In the genomic region with DNA sequence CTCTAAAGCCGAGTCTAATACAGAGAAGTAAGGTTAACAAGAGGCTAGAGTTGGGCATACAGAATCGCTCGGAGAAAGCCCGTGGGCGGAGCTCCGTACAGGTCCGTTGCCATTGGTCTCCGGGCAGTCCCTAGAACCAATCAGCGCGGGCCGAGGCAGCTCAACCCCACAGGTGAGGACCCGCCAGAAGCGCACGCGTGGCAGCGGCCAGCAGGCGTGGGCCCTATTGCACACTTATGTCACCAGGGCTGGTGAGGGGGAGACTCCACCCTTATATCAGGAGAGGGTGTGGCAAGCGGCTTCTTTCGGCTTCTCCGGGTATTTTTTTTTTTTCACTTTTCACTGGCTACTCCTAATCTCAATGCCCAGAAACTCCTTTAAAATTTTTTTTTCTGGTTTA, we compare ENCODE assay signal across 8 mouse cellular contexts. TPM values are rescaled to one million over a fixed set of nuclear protein-coding genes. Genes with fewer than 3 reads are reported as not detected.
DNase-seq lines count a peak whose midpoint lies in the region; ATAC-seq lines count a peak whose summit lies in the region.

No protein-coding gene starts in this region.

- peak overlapping the region; percentile 12 for H3K4me3 ChIP-seq in hindbrain, embryonic 11.5 days (ENCODE audit: low read depth, low read length)

- H3K4me1 ChIP-seq in hindbrain, embryonic 11.5 days (replicated peaks; ENCODE audit: control insufficient read depth, insufficient read depth, low read length), result peaks cover 4% of the 10 kb centered on the region

- no peaks in the 10 kb centered on the region for H3K36me3 ChIP-seq in hindbrain, embryonic 11.5 days (ENCODE audit: control insufficient read depth, insufficient read depth, low read length)

- DNase-seq in T-cell, adult 2 months (ENCODE audit: low spot score), result peak; percentile 74
- DNase-seq in cerebellum, postnatal 10 days, result peak; percentile 83 to 88
- DNase-seq in frontal cortex, postnatal 14 days (ENCODE audit: low spot score in 2 of 2), result peak; percentile 39 to 54
- peak; percentile 79 for DNase-seq in hindbrain, embryonic 11.5 days (ENCODE audit: low spot score)
- DNase-seq in left cerebral cortex, adult 8-10 months (ENCODE audit: low spot score in 2 of 2), result peak; percentile 21 to 47
- peak; percentile 75 to 86 for DNase-seq in lung, postnatal 4 days
- peak; percentile 75 for DNase-seq in right cerebral cortex, adult 18-20 months
- DNase-seq in urinary bladder, postnatal 25 days (ENCODE audit: low spot score), result peak; percentile 64

- H3K27ac ChIP-seq in hindbrain, embryonic 11.5 days (ENCODE audit: low read depth, low read length), result 0 out of 2 replicates have a peak overlapping the region, but pooled peaks have one; percentile 36

- no peak overlapping the region for H3K9ac ChIP-seq in hindbrain, embryonic 11.5 days (ENCODE audit: low read depth, low read length)

- no peaks in the 10 kb centered on the region for H3K27me3 ChIP-seq in hindbrain, embryonic 11.5 days (ENCODE audit: control insufficient read depth, insufficient read depth, low read length)

- WGBS in hindbrain, embryonic 11.5 days, result 7% methylated on average over 14 of the region's 20 CpGs

- no peaks in the 10 kb centered on the region for H3K9me3 ChIP-seq in hindbrain, embryonic 11.5 days (ENCODE audit: control insufficient read depth, low read length)

- ATAC-seq in hindbrain, embryonic 11.5 days (ENCODE audit: low FRiP score), result peak; percentile 82

- H3K4me2 ChIP-seq in hindbrain, embryonic 11.5 days (replicated peaks; ENCODE audit: low read depth, low read length), result peak overlapping the region; percentile 34

RNA-seq across cellular contexts. Expression of gene Hs3st3b1, which starts 7.7 kb away (rescaled TPM):
- 8.9 and 10.8 TPM in 2 replicates for polyA plus RNA-seq in hindbrain, embryonic 11.5 days (2014; fragmentation: Nextera tagmentation; extraction: Ambion mirVana)
- total RNA-seq in left cerebral cortex, adult 8-10 months (2022), result 1 to 10 TPM; 1.7 to 2.2 (median 1.8) TPM

Comparison
In these comparisons a context has a peak if more than half of its experiments do, and no peak if none do; other contexts are left out.
1. Peak in every context shown above with its lines: DNase-seq, ATAC-seq, H3K4me3 ChIP-seq and H3K27ac ChIP-seq.
2. DNase-seq: peak in every context shown above with its lines; median percentile 86 in cerebellum, postnatal 10 days; 80 in lung, postnatal 4 days; 79 in hindbrain, embryonic 11.5 days; 75 in right cerebral cortex, adult 18-20 months; 74 in T-cell, adult 2 months; 64 in urinary bladder, postnatal 25 days; 46 in frontal cortex, postnatal 14 days; 34 in left cerebral cortex, adult 8-10 months.